Mouse (Mus musculus): ENCODE measurements at regions not wholly inside any gene's neighbourhood (a gene's known extent, or its start where the extent isn't known, plus 50 kb on each side); places are given as distances from the start of the nearest gene placed in this dataset.

- peak in 1 of 2 experiments; percentile 2 for DNase-seq
Measured at GRCm38 (mm10) chr15:63360402-63360801, 484.6 kb downstream of the Gsdmc2 start.

GRCm38 (mm10) chr15:63341730-63342129 is 503.2 kb downstream of the Gsdmc2 start:
- DNase-seq: no peak

GRCm38 (mm10) chr15:63340322-63341060 is 504.5 kb downstream of the Gsdmc2 start:
- DNase-seq: peak; percentile 14 to 17

DNA sequence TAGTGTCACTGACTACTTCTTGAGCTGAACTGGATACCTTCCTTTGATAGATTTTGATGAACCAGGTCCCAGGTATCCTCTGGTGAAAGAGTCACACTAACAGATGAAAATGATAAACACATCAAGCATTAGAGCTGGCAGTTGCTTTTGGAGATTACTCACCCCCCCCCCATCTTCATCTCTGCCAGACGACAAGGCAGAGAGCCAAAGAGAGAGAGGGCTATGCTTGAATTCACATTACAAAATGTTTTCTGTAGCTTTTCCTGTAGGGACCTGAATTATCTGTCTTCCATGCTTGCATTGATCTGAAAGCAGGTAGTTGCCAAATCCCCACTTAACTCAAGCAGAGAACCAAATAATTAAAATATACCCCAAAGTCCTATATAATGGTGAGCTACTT is 525.3 kb downstream of the Gsdmc2 start:
- DNase-seq: no peak

DNA sequence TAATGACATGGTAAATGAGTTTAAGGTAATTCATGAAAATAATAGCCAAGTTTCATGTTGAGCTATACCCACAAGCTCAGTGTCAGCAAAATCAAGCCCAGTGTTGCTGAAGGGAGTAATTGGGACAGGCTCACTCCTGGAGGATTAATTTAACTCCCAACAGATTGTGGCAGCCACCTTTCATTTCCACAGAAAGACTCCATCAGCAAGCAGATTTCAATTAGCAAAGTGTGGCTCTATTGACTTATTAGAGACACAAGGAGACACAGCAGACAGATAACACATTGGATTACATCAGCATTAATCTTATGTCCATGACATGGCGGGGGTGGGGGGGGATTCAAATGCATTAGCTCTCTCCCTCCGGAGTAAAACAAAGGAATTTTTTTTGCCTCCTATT is 534.6 kb downstream of the Gsdmc2 start:
- no peak for DNase-seq

DNA sequence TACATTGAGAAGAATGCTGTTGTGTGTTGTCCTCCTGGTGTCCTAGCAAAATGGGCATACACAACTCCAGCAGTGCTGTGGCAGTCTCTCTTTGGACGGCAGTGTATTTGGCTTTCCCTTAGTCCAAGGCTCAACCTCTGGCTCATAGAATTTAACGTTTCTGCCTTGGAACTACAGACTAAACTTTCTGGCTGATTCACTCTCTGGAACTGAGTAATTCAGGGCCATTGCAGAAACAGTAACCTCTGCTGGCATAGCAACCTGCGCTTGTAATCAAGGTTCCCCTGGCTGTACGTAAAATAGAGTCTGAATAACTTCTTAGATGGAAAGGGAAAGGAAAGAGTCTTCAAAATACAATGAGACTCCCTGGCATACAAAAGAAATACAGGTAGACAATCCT is 545.7 kb downstream of the Gsdmc2 start:
- no peak for DNase-seq

- DNase-seq: no peak
Measured at GRCm38 (mm10) chr15:63288534-63288933, 556.4 kb downstream of the Gsdmc2 start.

GRCm38 (mm10) chr15:63286026-63286425 is 559.0 kb downstream of the Gsdmc2 start:
- DNase-seq: no peak

DNA sequence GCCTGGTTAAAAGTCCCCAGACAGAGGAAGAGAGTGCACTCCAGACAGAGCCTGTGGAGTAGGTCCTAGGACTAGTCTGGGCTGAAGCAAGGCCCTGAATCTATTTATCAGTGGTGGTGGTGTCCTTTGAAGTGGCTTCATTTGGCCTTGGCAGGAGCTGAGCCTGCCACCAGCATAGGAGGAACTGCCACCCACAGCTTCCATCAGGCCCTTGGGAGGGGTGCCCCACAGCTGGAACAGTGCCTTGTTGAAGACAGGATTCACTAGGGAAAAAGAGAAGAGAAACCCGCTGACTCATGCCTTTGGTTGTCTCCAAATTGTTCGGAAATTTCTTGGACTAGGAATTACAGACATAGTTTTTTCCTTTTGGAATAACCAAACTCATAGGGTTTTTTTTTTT is 574.6 kb downstream of the Gsdmc2 start:
- no peak for DNase-seq

DNA sequence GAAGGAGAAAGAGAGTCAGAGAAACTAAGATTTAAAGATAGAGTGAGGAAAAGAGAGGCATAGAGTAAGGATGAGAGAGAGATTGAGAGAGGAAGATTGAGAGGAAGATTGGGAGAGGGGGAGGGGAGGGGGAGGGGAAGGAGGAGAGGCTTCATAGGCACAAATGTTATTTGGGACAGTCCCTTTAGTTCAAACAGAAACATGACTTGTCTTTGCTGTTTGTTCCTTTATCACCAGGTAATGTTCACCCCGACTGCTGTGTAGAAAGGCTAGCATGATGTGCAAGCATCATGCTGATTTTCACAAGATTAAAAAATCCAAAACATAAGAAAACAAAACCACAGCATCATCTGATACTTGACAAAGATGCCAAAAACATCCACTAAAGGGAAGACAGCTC is 579.1 kb downstream of the Gsdmc2 start:
- DNase-seq: no peak

- DNase-seq: no peak
Measured at GRCm38 (mm10) chr15:63255736-63256135, 589.2 kb downstream of the Gsdmc2 start.

GRCm38 (mm10) chr15:63252781-63253340 is 592.1 kb downstream of the Gsdmc2 start:
- no peak for DNase-seq

DNA sequence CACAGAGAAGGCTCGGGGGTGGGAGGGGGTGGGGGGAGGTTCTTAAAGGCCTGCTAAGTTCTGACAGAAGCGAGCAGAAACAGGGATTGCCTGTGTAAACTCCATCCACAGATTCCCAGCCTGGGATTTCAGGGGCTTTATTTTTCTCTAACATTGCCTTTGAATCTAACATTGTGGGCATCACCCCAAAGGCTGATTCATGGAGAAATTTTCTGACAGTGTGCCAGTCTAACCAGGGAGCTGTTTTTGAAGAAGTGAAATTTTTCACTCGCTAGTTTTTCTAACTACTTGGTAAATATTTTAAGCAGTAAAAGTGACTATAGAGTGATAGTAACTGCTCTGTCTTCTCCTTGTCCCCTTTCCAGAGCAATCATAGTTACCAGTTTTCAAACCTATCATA is 606.4 kb downstream of the Gsdmc2 start:
- no peak for DNase-seq

DNA sequence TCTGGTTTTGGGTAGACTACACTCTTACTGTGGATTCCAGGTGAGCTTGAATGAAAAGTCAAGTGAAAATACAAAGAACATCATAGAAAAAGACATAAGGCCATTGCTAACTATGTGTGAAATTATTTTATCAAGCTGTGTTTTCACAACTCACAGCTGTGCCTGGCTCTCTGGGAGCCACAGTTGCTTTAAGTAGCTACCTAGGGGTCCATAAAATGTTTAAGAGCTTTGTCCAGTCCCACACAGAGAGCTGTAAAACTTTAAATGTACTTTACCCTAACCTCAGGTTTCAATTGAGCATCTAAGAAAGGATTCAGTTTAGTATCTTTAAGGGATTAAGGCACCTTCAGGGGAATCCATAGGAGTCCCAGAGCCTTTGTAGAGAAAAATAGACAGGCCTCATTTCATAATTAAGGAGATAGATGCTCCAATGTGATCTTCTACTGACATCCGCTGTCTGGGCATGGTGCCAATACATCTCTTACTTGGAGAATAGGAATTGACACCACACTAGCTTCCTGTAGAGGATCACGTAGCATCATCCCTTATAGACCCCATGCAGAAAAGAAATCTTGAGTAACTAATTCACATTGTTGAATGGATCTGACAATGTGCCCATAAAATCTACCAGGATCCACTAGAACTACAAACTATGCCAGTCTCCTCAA is 626.5 kb downstream of the Gsdmc2 start:
- DNase-seq: no peak

GRCm38 (mm10) chr15:63205150-63205549 is 639.8 kb downstream of the Gsdmc2 start:
- no peak for DNase-seq

DNA sequence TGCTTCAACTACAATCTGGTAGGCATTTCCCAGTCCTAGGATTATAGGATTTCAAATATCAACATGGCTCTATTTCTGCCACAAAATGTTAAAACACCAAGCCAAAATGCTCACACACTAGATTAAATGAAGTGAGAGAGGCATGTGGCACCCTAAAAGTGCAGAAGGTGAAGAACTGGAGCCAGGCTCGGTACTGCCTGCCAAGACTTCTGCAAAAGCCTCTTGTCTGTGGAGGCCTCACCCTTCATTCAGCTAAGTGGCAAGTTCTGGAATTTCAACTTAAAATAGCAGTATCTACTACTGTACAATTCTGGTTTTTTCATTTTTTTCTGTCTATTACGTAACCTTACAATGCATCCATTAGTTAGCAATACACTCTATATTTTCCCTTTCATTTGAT is 649.9 kb downstream of the Gsdmc2 start:
- DNase-seq: no peak

GRCm38 (mm10) chr15:63194492-63194797 is 650.5 kb downstream of the Gsdmc2 start:
- DNase-seq: no peak

DNA sequence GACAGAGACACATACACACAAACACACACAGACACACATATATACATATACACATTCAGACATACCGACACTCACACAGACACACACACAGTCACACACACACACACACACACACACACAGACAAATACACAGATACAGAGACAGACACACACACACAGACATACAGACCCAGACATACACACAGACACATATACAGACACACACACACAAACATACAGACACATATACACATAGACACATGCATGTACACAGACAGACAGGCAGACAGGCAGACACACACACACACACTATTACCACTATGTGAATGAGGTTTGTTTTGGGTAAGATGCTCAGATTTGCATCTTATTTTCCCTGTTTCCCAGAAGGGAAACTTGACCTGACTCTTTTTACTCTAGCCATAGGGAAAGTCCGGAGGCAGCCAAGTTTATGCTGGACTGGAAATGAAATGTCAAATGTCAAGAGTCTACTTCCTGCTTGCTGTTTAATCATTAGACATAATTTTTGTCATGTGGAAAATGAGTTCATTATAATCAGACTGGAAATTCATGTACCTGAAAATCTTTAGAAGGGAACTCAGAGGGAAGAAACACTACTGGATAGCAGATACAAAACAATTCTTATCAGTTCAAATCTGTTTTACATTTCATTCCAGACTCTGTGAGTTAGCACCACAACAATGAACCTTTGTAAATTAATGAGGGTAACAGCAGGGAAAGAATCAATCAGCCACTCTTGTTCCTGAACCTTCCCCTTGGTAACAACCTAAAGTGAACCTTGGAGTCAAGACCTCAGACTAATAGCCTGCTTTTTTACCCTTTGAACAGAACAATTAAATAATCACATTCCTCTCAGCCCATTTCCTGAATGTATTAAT is 651.1 kb downstream of the Gsdmc2 start:
- DNase-seq: peak; percentile 3 to 30

DNA sequence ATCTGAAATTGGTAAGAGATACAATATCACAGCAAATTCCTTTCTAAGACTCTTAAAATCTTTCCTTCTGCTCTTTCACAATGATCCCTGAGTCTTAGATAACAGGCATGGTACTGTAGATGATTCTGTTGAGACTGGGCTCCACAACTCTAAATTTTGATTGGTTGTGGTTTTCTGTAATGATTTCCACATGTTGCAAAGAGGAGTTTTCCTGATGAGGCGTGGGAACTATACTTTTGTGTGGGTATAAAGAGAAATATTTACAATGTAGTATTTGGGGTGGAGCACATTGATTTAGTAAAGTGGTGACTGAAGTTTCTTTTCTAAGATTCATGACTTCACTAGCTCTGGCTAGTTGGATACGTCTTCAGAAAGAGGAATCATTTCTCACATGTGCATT is 653.2 kb downstream of the Gsdmc2 start:
- DNase-seq: no peak

DNA sequence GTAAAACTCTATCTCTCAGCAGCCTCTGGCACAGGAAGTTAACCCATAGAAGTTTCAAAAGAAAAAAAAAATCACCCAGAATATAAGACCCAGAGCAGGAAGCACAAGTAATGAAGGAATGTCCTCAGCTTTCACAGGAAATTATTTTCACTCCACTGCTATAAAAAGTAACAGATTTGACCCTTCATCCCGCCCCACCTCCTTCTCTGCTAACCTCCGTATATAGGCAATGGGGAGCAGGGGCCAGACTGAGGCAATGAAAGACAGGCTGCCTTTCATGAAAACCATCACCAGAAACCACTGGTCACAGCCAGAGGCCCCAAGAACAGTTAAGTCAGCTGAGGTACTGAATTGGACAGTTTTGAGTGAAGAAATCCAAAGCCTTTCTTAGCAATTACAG is 654.9 kb downstream of the Gsdmc2 start:
- DNase-seq: no peak

- DNase-seq: no peak
Measured at GRCm38 (mm10) chr15:63171003-63171402, 674.0 kb downstream of the Gsdmc2 start.

- DNase-seq: no peak
Measured at GRCm38 (mm10) chr15:63170171-63170570, 674.8 kb downstream of the Gsdmc2 start.

- DNase-seq: no peak
Measured at GRCm38 (mm10) chr15:63166411-63166810, 678.6 kb downstream of the Gsdmc2 start.
